Mouse (Mus musculus): ENCODE measurements around the gene Dbnl.
"Not testable (repeated sequence)": the region's sequence is repeated elsewhere in the genome, so short reads cannot be mapped to it uniquely, and the experiment has no call there.

Dbnl gene

GRCm38 (mm10) chr11:5795706-5796105 lies 7.4 kb downstream of the Dbnl start:
- DNase-seq (ENCODE audit: low spot score in 2 of 2): no peak

- DNase-seq (ENCODE audit: low spot score in 2 of 2): no peak
Measured at GRCm38 (mm10) chr11:5796939-5797338, 8.7 kb downstream of the Dbnl start.

- no peak for DNase-seq (ENCODE audit: low spot score in 2 of 2)
Measured at GRCm38 (mm10) chr11:5797371-5797770, 9.1 kb downstream of the Dbnl start.

GRCm38 (mm10) chr11:5797928-5798327 lies 9.6 kb downstream of the Dbnl start:
- no peak for DNase-seq (ENCODE audit: low spot score in 2 of 2)

GRCm38 (mm10) chr11:5799621-5800490 lies 11.6 kb downstream of the Dbnl start:
- no peak for DNase-seq (ENCODE audit: low spot score in 2 of 2)

GRCm38 (mm10) chr11:5801511-5801910 lies 13.2 kb downstream of the Dbnl start:
- DNase-seq (ENCODE audit: low spot score in 2 of 2): no peak

- DNase-seq (ENCODE audit: low spot score in 2 of 2): no peak
Measured at GRCm38 (mm10) chr11:5802005-5802404, 13.7 kb downstream of the Dbnl start.

GRCm38 (mm10) chr11:5802457-5803217 lies 14.3 kb downstream of the Dbnl start:
- DNase-seq (ENCODE audit: low spot score in 2 of 2): no peak

GRCm38 (mm10) chr11:5803551-5803981 lies 15.3 kb downstream of the Dbnl start, which contains the start of gene Pgam2:
Pgam2 (minus strand) TSS chr11:5803733.
- DNase-seq (ENCODE audit: low spot score in 2 of 2): no peak

GRCm38 (mm10) chr11:5804174-5804573 lies 15.9 kb downstream of the Dbnl start:
- DNase-seq (ENCODE audit: low spot score in 2 of 2): no peak

- no peak for DNase-seq (ENCODE audit: low spot score in 2 of 2)
Measured at GRCm38 (mm10) chr11:5805711-5806110, 17.4 kb downstream of the Dbnl start.

GRCm38 (mm10) chr11:5807956-5808355 lies 19.7 kb downstream of the Dbnl start:
- DNase-seq (ENCODE audit: low spot score in 2 of 2): no peak

- DNase-seq (ENCODE audit: low spot score in 2 of 2): not testable (repeated sequence)
Measured at GRCm38 (mm10) chr11:5809487-5809886, 21.2 kb downstream of the Dbnl start.

- no peak for DNase-seq (ENCODE audit: low spot score in 2 of 2)
Measured at GRCm38 (mm10) chr11:5813381-5813780, 25.1 kb downstream of the Dbnl start.

- DNase-seq (ENCODE audit: low spot score in 2 of 2): no peak
Measured at GRCm38 (mm10) chr11:5819223-5819622, 30.9 kb downstream of the Dbnl start.

GRCm38 (mm10) chr11:5825432-5825831 lies 37.1 kb downstream of the Dbnl start:
- no peak for DNase-seq (ENCODE audit: low spot score in 2 of 2)

GRCm38 (mm10) chr11:5827931-5828330 lies 39.6 kb downstream of the Dbnl start:
- DNase-seq (ENCODE audit: low spot score in 2 of 2): no peak

GRCm38 (mm10) chr11:5828509-5829191 lies 40.4 kb downstream of the Dbnl start:
- no peak for DNase-seq (ENCODE audit: low spot score in 2 of 2)

GRCm38 (mm10) chr11:5829327-5829726 lies 41.0 kb downstream of the Dbnl start:
- no peak for DNase-seq (ENCODE audit: low spot score in 2 of 2)

- no peak for DNase-seq (ENCODE audit: low spot score in 2 of 2)
Measured at GRCm38 (mm10) chr11:5834506-5834905, 46.2 kb downstream of the Dbnl start.

GRCm38 (mm10) chr11:5835057-5835456 lies 46.8 kb downstream of the Dbnl start:
- no peak for DNase-seq (ENCODE audit: low spot score in 2 of 2)

GRCm38 (mm10) chr11:5836126-5836525 lies 47.8 kb downstream of the Dbnl start:
- DNase-seq (ENCODE audit: low spot score in 2 of 2): no peak

All from frontal cortex, postnatal 25 days (tissue).